Mouse (Mus musculus) hindlimb bud, embryonic 11.5 days (tissue): ENCODE measurements at regions not wholly inside any gene's neighbourhood (a gene's known extent, or its start where the extent isn't known, plus 50 kb on each side); places are given as distances from the start of the nearest gene placed in this dataset.

Experiments
- DNase-seq: peaks from one replicate; pipeline ENCODE4 v3.0.0-alpha.2; 2012; ENCODE audit warnings: low read depth, low spot score; ENCODE audit errors: extremely low spot score

DNA sequence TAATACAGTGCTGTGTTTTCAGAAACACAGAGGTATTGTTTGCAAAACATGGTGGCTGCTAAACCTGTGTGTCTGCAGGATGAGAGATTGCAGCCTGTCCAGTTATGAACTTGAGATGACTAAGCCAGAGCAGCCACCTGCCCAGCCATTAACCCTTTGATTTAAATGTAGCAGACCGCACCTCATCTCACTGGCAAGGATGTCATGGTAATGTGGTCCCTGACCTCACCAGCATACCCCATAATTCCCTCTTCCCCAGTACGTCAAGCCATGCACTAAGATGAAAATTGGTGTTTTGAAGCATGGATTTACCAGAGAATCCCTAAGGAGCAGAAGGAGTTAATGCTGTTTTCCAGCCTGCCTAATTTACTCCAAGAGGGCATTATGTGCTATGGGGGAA lies 128.5 kb upstream of the Chl1 start:
- DNase-seq: no peak

DNA sequence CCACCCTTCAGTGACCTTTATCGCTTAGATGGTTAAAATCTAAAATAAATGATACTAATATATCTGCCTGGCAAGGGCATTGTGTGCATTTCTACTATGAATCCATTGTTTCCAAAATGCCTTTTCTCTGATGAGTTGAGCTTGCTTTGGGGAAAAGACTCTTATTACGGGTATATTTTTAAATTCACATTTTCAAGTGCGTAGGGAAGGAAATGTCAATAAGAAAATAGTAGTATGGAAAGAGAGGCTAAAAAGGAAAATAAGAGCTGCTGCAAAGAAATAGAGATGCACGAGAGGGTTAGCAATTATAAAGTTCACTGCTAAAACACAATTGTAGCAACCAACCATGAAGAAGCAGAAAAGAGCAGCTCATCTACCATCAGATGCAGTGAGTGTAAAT lies 123.8 kb upstream of the Chl1 start:
- DNase-seq: no peak

DNA sequence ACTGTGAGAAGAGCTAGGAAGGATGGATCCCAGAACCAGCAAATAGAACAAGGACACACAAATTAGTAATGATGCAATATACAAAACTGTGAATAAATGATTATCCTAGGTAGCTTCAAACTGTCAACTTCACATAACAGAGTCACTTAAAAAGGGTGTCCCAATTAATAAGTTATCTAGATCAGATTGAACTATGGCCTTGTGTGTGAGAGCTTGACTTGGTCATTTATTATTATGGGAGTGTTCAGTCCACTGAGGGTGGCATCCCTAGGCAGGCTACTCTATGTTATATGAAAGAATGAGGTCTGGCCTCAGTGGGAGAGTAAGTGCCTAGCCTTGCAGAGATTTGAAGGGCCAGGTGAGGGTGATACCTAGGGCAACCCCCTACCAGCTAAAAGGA lies 104.4 kb upstream of the Chl1 start:
- no peak for DNase-seq

DNA sequence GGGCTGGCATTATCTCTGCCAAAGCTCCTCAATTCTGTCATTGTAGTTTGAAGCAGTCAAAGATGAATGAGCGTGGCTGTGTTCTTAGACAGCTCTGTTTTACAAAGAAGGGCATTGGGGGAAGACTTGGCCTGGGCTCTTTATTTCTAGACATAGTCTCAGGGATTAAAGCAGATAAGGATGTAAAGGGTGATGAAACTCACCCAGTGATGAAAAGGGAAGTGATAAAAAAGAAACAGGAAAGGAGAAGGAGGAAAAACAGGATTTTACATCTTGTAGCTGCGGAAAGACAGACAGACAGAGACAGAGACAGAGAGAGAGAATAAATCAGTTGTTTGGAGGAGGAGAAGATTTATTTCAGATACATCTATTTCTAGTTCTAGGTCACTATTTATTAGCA lies 95.5 kb upstream of the Chl1 start:
- DNase-seq: no peak

DNA sequence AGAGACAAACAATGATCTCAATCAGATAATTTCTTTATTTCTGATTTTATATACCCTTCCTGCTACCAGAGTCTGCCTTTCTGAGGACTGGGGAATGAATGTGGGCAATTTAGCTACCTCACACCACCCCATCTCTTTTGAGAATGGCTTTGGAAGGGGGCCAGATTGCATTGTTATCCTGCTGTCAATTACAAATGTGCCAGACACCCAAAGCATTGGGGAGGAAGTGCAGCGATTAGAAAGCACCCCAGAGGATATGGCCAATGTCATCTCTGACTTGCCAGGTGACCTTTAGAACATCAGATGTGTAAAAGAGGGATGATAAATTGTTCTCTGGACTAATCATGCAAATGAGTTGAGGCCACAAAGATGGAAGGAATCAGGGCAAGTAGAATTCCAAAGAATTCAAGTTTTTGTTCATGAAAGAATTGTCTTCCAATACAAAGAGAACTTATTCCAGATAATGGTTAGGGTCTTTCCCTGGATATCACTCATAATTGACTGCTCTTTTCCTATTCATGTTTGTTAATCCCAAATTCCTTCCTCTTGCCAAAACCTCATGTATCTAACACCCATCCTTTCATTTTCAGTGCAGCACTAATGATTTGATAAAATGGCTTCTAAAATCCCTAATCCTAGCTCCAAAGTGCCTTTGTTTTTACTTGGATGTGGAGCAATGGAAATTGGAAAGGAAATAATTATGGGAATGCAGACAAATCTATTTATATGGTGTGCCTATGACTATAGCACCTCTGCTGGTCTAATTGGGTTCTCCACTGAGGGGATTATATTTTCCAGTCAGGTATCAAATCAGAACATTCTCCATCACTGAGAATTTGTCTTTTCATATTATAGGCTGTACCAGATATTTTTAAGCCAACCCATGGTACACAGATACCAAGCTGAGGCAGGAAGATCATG lies 89.1 kb upstream of the Chl1 start:
- no peak for DNase-seq

DNA sequence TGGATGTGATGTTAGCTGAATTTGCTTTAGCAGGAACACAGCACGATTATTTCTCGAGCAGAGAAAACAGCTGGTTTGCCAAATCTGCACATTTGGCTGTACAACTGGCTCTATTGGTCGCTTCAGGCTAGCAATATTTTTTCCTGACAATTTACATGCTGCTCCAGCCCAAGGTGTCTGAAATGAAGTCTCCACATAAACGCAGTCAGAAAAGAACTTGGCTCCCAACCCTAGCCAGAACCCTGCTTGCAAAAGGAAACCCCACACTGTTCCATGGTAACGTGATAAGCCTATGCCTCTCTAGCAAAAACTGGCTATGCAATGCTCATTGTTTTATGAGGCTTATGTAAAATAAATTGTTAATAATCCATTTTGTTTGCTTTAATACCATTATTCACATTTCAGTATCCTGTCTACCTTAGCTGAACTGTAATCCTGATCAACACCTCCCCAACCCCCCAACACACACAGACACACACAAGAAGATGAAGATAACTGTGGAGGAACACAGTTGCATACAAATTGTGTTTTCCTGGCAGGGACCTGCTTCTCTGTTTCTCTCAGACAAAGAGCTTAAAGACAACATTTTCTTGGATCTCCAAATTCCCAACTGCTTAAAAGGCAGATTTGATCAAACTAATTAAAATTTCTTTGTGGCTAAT lies 79.3 kb upstream of the Chl1 start:
- no peak for DNase-seq

DNA sequence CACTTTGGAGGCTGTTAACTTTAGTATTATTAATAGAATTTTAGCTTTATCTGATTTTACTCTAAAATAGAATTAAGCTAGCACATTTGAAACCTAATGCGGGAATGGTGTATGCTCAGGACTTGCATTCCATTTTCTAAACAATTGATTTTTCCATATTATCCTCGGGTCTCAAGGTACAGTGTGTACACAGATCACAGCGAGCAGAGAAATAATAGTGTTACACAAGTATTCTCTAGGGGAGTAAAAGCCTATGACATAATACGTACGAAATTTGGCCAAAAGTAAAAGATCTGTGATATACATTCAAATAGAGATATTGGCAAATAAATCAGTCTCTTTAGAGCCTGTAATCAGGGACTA lies 78.8 kb upstream of the Chl1 start:
- DNase-seq: no peak
